Comparison of ENCODE assay signal across 20 mouse cellular contexts in genomic region chr6:19163492-19163891, GRCm38 (mm10).
DNase-seq lines count a peak whose midpoint lies in the region; TF ChIP-seq lines count a peak whose summit lies in the region.
"Had no signal": no experiment of that assay in that cellular context is flagged by ENCODE, and none has a peak within 500 bp of the region (broad histone marks: within the 10 kb centered on the region; RNA-seq: fewer than 3 reads in every experiment).

No protein-coding gene starts in this region.

- no peaks in the 10 kb centered on the region for H3K9me3 ChIP-seq in embryonic facial prominence, embryonic 10.5 days
- H3K9me3 ChIP-seq: embryonic facial prominence, embryonic 13.5 days; forebrain, embryonic 13.5 days; heart, embryonic 15.5 days; hindbrain, embryonic 13.5 days; intestine, embryonic 15.5 days had no signal

- no peaks in the 10 kb centered on the region for H3K36me3 ChIP-seq in embryonic facial prominence, embryonic 10.5 days (replicated peaks)
- H3K36me3 ChIP-seq: embryonic facial prominence, embryonic 13.5 days; heart, embryonic 15.5 days; hindbrain, embryonic 13.5 days; intestine, embryonic 15.5 days had no signal

- no peak for TF ChIP-seq CTCF in cerebellum, adult 2 months (IDR thresholded peaks at IDR 0.05; ENCODE audit: borderline replicate concordance, insufficient read depth, low read depth, low read length)

- H3K27me3 ChIP-seq in cerebellum, adult 2 months (ENCODE audit: control insufficient read depth, insufficient read depth, low read length) = no peaks in the 10 kb centered on the region
- H3K27me3 ChIP-seq in embryonic facial prominence, embryonic 10.5 days (replicated peaks; ENCODE audit: low read depth, poor library complexity, severe bottlenecking) = no peaks in the 10 kb centered on the region
- H3K27me3 ChIP-seq: CH12.LX; embryonic facial prominence, embryonic 13.5 days; forebrain, embryonic 13.5 days; heart, embryonic 15.5 days; hindbrain, embryonic 13.5 days; intestine, embryonic 15.5 days; Patski had no signal

- peak; percentile 37 for DNase-seq in cerebellum, adult 11 months
- DNase-seq in cerebellum, adult 2 months = peak; percentile 40 to 75
- peak; percentile 53 to 56 for DNase-seq in cerebellum, postnatal 10 days
- no peak for DNase-seq in left cerebral cortex, adult 11 months (ENCODE audit: low spot score)
- DNase-seq in embryonic facial prominence, embryonic 10.5 days (ENCODE audit: low spot score) = no peak
- no peak for DNase-seq in thymus, postnatal 0 days (ENCODE audit: low spot score)
- DNase-seq: adrenal gland, adult 2 months; adrenal gland, postnatal 25 days; forebrain, postnatal 0 days; gastrocnemius, postnatal 14 days; heart, adult 2 months; heart, postnatal 14 days; kidney, adult 18-20 months had no signal

- H3K27ac ChIP-seq in cerebellum, adult 2 months (ENCODE audit: insufficient read depth, low read length) = no peak overlapping the region; the same call in 1 of the 2 replicates
- no peak overlapping the region for H3K27ac ChIP-seq in embryonic facial prominence, embryonic 10.5 days (replicated peaks)
- H3K27ac ChIP-seq: embryonic facial prominence, embryonic 13.5 days; forebrain, embryonic 13.5 days; heart, adult 2 months; heart, embryonic 15.5 days; hindbrain, embryonic 13.5 days; intestine, embryonic 15.5 days had no signal

- no peak overlapping the region for H3K4me3 ChIP-seq in cerebellum, adult 2 months (replicated peaks; ENCODE audit: insufficient read depth, low read depth, low read length)
- no peak overlapping the region for H3K4me3 ChIP-seq in embryonic facial prominence, embryonic 10.5 days
- H3K4me3 ChIP-seq: embryonic facial prominence, embryonic 13.5 days; forebrain, embryonic 13.5 days; heart, adult 2 months; heart, embryonic 15.5 days; hindbrain, embryonic 13.5 days; intestine, embryonic 15.5 days had no signal

- 13% methylated on average over 3 of the region's 3 CpGs for WGBS in cerebellum, adult 2 months
- WGBS in embryonic facial prominence, embryonic 10.5 days = 84% methylated on average over 3 of the region's 3 CpGs

- peaks cover 5% of the 10 kb centered on the region; the same call in 1 of the 2 replicates for H3K4me1 ChIP-seq in cerebellum, adult 2 months (ENCODE audit: control insufficient read depth, insufficient read depth, low read length)
- H3K4me1 ChIP-seq in embryonic facial prominence, embryonic 10.5 days = no peaks in the 10 kb centered on the region
- H3K4me1 ChIP-seq: embryonic facial prominence, embryonic 13.5 days; forebrain, embryonic 13.5 days; heart, embryonic 15.5 days; hindbrain, embryonic 13.5 days; intestine, embryonic 15.5 days had no signal

- TF ChIP-seq POLR2A in cerebellum, adult 2 months (IDR thresholded peaks at IDR 0.05; ENCODE audit: borderline replicate concordance, insufficient read depth, low read length) = no peak

Comparison
In these comparisons a context has a peak if more than half of its experiments do, and no peak if none do; other contexts are left out.
1. DNase-seq: peak in cerebellum, adult 11 months (single experiment), cerebellum, adult 2 months (2 of 2) and cerebellum, postnatal 10 days (2 of 2); none in left cerebral cortex, adult 11 months (single experiment), embryonic facial prominence, embryonic 10.5 days (single experiment) and thymus, postnatal 0 days (single experiment).